Mouse (Mus musculus) embryonic facial prominence, embryonic 12.5 days (tissue): ENCODE results near the gene Kcnk1. TPM values are rescaled to one million over a fixed set of nuclear protein-coding genes. Genes with fewer than 3 reads are reported as not detected.

ENCODE experiments used
- ATAC-seq: fragments of 200-750 bp; cut with Nextera tagmentation; 2 replicates; pipeline ENCODE4 v1.8.0; 2017; ENCODE audit not compliant: insufficient number of reproducible peaks, insufficient read depth, low FRiP score, low TSS enrichment
- H3K27ac ChIP-seq: fragments of 300-500 bp; sonication (generic); 2 replicates; pipeline ENCODE4 v1.5.1; 2016; ENCODE audit warnings: mild to moderate bottlenecking
- H3K27me3 ChIP-seq: fragments of 300-500 bp; sonication (generic); 2 replicates; pipeline ENCODE4 v1.6.1; 2016; ENCODE audit warnings: mild to moderate bottlenecking, moderate library complexity
- H3K36me3 ChIP-seq: fragments of 300-500 bp; sonication (generic); 2 replicates; pipeline ENCODE4 v1.6.1; 2016; ENCODE audit warnings: mild to moderate bottlenecking
- H3K4me1 ChIP-seq: fragments of 300-500 bp; sonication (generic); 2 replicates; pipeline ENCODE4 v1.6.1; 2016
- H3K4me2 ChIP-seq: fragments of 300-500 bp; sonication (generic); replicated peaks from 2 replicates; pipeline ENCODE4 v1.6.1; 2016; ENCODE audit warnings: mild to moderate bottlenecking, moderate library complexity
- H3K4me3 ChIP-seq: fragments of 300-500 bp; sonication (generic); 2 replicates; pipeline ENCODE4 v1.5.1; 2016; ENCODE audit warnings: mild to moderate bottlenecking
- H3K9ac ChIP-seq: fragments of 300-500 bp; sonication (generic); 2 replicates; pipeline ENCODE4 v1.6.1; 2016; ENCODE audit warnings: mild to moderate bottlenecking, moderate library complexity
- H3K9me3 ChIP-seq: fragments of 300-500 bp; sonication (generic); 2 replicates; pipeline ENCODE4 v1.6.1; 2016; ENCODE audit warnings: mild to moderate bottlenecking, moderate library complexity
- WGBS: fragments of 180-500 bp; shearing (Covaris S2); methylation state at CpG from one replicate; pipeline ENCODE4 v1.1.7; 2016; 5-methylcytosine and 5-hydroxymethylcytosine counted together
- polyA plus RNA-seq: library from polyadenylated mRNA; unstranded; fragments of >200 nt; fragmentation: Nextera tagmentation; extraction: Ambion mirVana; gene quantifications from 2 replicates; pipeline ENCODE4 v1.2.1, GENCODE M21; 2016

Kcnk1 gene
- polyA plus RNA-seq, 1 experiment from 2014 or later, result 23.8 TPM

DNA sequence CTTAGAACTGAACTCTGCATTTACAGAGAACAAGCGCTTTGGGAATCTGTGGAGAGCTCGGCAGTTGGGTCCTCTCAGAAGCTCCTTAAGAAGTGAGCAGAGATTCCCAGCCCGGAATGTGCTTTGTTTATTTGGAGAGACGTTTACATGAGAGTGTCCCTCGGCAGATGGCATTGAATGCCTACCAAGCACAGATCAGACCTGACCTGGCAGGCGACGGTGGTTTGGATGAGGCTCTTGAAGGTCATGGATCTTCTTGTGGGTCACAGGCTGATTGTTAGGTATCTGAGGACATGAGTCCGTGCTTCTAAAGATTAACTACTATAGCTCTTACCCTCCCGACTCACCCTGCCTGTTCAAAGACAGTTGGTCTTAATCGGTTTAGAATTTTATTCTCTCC lies 67.9 kb downstream of the Kcnk1 start:
- Histone ChIP-seq H3K9me3 (no peaks in the 10 kb centered on the region), H3K4me2 (no peak overlapping the region), H3K27ac (no peak overlapping the region), H3K4me1 (no peaks in the 10 kb centered on the region), H3K4me3 (no peak overlapping the region), H3K27me3 (no peaks in the 10 kb centered on the region), H3K36me3 (no peaks in the 10 kb centered on the region), H3K9ac (no peak overlapping the region)
- no peak for ATAC-seq
- WGBS, result 79% methylated on average over 10 of the region's 10 CpGs

DNA sequence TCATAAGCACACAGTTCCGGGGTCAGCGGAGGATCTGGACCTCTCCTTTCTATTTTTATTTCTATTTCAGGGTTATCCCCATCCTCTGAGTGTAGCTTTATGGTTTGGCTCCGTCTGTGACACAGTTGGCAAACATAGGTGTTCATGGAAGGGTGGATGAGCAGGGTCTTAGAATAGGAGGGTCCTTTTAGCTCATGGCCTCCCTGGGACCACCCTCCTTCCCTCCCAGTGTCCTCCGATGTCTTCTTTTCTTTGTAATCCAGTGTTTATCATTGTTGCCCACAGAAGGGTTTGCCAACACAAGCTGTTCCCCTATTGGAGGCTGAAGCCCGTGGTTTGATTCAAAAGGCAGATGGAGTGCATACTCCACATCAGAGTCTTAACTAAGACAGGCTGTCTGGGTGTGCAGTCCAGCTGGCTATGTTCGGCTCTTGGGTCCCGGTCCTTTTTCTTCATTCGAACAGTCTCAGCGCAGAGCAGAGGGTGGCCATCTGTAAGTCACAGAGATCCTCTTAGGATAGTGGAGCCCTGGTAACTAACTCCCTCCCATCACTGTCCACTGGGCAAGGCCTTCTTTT lies 69.0 kb downstream of the Kcnk1 start:
- Histone ChIP-seq H3K4me1 (no peaks in the 10 kb centered on the region), H3K4me3 (no peak overlapping the region), H3K27me3 (no peaks in the 10 kb centered on the region), H3K9me3 (no peaks in the 10 kb centered on the region), H3K4me2 (no peak overlapping the region), H3K9ac (no peak overlapping the region), H3K27ac (no peak overlapping the region), H3K36me3 (no peaks in the 10 kb centered on the region)
- no peak for ATAC-seq
- 82% methylated on average over 9 of the region's 9 CpGs for WGBS

- Histone ChIP-seq H3K4me3 (no peak overlapping the region), H3K4me1 (no peaks in the 10 kb centered on the region), H3K9ac (no peak overlapping the region), H3K4me2 (no peak overlapping the region), H3K27me3 (no peaks in the 10 kb centered on the region), H3K9me3 (no peaks in the 10 kb centered on the region), H3K36me3 (no peaks in the 10 kb centered on the region), H3K27ac (no peak overlapping the region)
- 59% methylated on average over 8 of the region's 8 CpGs for WGBS
- ATAC-seq, result no peak
Observed at GRCm38 (mm10) chr8:126064587-126065145, 69.7 kb downstream of the Kcnk1 start.

- WGBS, result 54% methylated on average over 6 of the region's 6 CpGs
- H3K4me1 ChIP-seq, result no peaks in the 10 kb centered on the region
- no peak overlapping the region for H3K4me2 ChIP-seq
- no peaks in the 10 kb centered on the region for H3K36me3 ChIP-seq
- H3K27me3 ChIP-seq, result no peaks in the 10 kb centered on the region
- H3K27ac ChIP-seq, result no peak overlapping the region
- no peak for ATAC-seq
- no peak overlapping the region for H3K4me3 ChIP-seq
- H3K9ac ChIP-seq, result no peak overlapping the region
- no peaks in the 10 kb centered on the region for H3K9me3 ChIP-seq
Observed at GRCm38 (mm10) chr8:126067306-126067705, 72.3 kb downstream of the Kcnk1 start.

DNA sequence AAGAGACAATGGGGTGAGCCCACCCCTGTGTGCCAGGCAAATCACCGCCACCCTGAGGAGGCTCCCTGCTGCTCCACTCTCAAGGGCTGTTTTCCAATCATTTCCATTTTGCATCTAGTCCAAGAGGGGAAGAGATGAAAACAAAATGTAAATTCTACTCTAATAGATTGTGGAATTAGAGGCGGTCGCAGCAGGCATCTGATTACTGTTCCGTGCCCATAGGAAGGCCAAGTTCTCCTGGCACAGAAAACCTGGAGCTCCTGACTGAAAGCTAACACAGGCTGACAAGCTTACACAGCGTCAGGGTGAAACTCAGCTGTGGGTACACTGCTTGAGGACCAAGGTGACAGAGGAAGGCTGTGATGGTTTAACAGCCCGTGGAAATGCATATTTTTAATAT lies 73.2 kb downstream of the Kcnk1 start:
- H3K9me3 ChIP-seq, result no peaks in the 10 kb centered on the region
- ATAC-seq, result no peak

DNA sequence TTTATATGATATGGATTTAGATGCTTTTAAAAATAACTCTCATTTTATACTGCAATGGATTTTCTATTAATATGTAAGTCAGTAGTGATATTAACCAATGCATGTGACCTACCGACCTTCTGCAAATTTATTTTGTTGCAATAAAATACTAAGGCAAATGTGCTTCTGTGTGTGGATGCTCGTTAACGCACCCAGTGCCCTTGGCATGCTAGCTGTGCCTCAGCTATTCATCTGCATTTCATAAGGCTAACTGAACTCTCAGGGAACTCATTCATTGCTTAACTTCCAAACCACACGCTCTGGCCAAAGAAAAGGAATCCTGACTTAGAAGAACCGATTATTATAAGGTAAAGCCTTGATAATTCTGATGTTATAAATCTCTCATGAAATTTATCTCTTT lies 77.7 kb downstream of the Kcnk1 start:
- Histone ChIP-seq H3K4me1 (no peaks in the 10 kb centered on the region), H3K9me3 (no peaks in the 10 kb centered on the region), H3K4me3 (no peak overlapping the region), H3K9ac (no peak overlapping the region), H3K4me2 (no peak overlapping the region), H3K27ac (peak overlapping the region; percentile 52; the same call in 1 of the 2 replicates), H3K27me3 (no peaks in the 10 kb centered on the region), H3K36me3 (no peaks in the 10 kb centered on the region)
- ATAC-seq, result no peak
- 60% methylated on average over 5 of the region's 5 CpGs for WGBS

More for the DNA sequence above, 73.2 kb downstream of the Kcnk1 start:
- Histone ChIP-seq H3K4me3 (no peak overlapping the region), H3K27me3 (no peaks in the 10 kb centered on the region), H3K9ac (no peak overlapping the region), H3K4me2 (no peak overlapping the region), H3K4me1 (no peaks in the 10 kb centered on the region), H3K36me3 (no peaks in the 10 kb centered on the region), H3K27ac (no peak overlapping the region)
- 78% methylated on average over 6 of the region's 6 CpGs for WGBS

DNA sequence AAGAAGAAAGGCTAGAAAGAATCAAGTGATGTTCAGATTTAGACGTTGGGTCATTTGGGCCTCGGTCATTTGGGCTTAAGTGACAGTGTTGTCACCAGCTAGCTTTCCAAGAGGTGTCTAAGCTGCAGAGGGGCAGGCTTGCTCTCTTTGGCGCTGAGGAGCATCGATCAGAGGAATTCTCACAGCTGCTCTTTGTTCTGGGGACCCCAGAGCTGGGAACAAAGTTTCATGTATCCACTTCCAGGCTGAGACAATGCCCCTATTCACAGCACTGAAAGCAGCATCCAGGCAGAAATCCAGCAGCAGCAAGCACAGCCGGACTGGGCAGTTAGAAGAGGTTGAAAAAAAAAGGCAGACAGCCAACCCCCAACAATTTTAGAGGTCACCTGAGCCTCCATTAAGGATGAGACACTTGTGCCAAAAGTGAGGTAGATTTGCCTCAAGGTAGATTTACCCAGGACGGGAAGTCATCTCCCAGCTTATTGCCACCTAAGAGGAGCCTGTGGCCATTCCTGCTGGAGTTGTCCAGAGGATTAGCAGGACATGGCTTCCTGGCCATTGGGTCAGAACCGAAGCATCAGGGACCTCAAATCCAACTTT lies 78.3 kb downstream of the Kcnk1 start:
- Histone ChIP-seq H3K4me3 (no peak overlapping the region), H3K4me2 (no peak overlapping the region), H3K9ac (no peak overlapping the region), H3K27me3 (no peaks in the 10 kb centered on the region), H3K9me3 (no peaks in the 10 kb centered on the region), H3K27ac (peak overlapping the region; percentile 52; the same call in 1 of the 2 replicates), H3K36me3 (no peaks in the 10 kb centered on the region), H3K4me1 (no peaks in the 10 kb centered on the region)
- WGBS, result 23% methylated on average over 7 of the region's 7 CpGs
- no peak for ATAC-seq

DNA sequence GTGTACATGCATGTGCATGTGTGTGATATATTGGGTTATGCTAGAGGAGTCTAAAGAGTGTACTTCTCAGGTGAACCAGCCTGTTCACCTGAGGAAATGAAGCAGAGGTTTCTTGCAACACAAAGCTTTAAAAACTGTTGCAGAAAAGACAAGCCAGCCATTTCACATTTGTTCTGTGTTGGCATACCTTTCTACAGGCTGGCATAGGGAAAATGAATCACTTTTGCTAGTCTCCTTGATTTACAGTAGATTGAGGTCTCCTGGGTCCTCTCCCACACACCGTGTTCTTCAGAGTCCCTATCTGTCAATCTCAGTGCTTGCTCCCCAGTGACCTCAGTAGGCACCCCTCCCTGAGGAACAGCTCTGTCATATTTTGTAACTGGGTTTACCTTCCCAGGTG lies 79.1 kb downstream of the Kcnk1 start:
- WGBS, result 86% methylated on average over 1 of the region's 1 CpGs
- no peak overlapping the region for H3K27ac ChIP-seq
- no peaks in the 10 kb centered on the region for H3K36me3 ChIP-seq
- no peak overlapping the region for H3K4me3 ChIP-seq
- ATAC-seq, result no peak
- no peak overlapping the region for H3K4me2 ChIP-seq
- H3K9me3 ChIP-seq, result no peaks in the 10 kb centered on the region
- H3K27me3 ChIP-seq, result no peaks in the 10 kb centered on the region
- no peak overlapping the region for H3K9ac ChIP-seq
- H3K4me1 ChIP-seq, result peaks cover 2% of the 10 kb centered on the region; the same call in 1 of the 2 replicates

GRCm38 (mm10) chr8:126075400-126075799 lies 80.4 kb downstream of the Kcnk1 start:
- H3K4me3 ChIP-seq, result no peak overlapping the region
- peaks cover 4% of the 10 kb centered on the region; the same call in 1 of the 2 replicates for H3K4me1 ChIP-seq
- 15% methylated on average over 10 of the region's 10 CpGs for WGBS
- ATAC-seq, result no peak
- no peak overlapping the region for H3K9ac ChIP-seq
- H3K4me2 ChIP-seq, result no peak overlapping the region
- H3K27ac ChIP-seq, result no peak overlapping the region
- no peaks in the 10 kb centered on the region for H3K9me3 ChIP-seq
- H3K36me3 ChIP-seq, result no peaks in the 10 kb centered on the region
- H3K27me3 ChIP-seq, result no peaks in the 10 kb centered on the region

Other genes starting within 250 kb of the Kcnk1 start
- gene Pcnx2, start 96.9 kb upstream of the Kcnk1 start, polyA plus RNA-seq, result 0.29 and 0.31 TPM in 2 replicates
- 0.10 and 0.18 TPM in 2 replicates for gene Map3k21, start 84.7 kb upstream of the Kcnk1 start, polyA plus RNA-seq